In the genomic region with DNA sequence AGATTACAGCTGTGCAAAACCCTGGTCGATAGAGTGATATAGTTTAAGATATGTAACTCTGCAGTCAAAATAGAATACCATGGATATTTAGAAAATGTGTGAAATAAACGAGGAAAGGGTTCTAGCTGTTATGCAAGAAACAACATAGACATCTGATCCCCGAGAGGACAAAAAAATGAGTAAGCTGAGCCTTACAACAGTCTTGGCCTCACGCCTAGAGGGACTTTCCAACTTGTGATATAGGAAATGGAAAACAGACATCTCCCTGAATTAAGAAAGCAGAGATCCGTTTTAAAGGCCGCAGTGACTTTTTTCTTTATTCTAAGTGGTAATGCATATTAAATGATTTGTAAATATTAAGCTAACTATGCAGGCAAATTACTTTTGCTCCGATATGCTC, we compare ENCODE assay signal across 19 mouse cellular contexts. TPM values are rescaled to one million over a fixed set of nuclear protein-coding genes. Genes with fewer than 3 reads are reported as not detected.
DNase-seq lines count a peak whose midpoint lies in the region; ATAC-seq and TF ChIP-seq lines count a peak whose summit lies in the region.
"Had no signal": no experiment of that assay in that cellular context is flagged by ENCODE, and none has a peak within 500 bp of the region (broad histone marks: within the 10 kb centered on the region; RNA-seq: fewer than 3 reads in every experiment).

No protein-coding gene starts in this region.

- H3K27ac ChIP-seq in heart, embryonic 12.5 days (ENCODE audit: poor library complexity, severe bottlenecking) = no peak overlapping the region
- H3K27ac ChIP-seq in hindbrain, postnatal 0 days = no peak overlapping the region
- H3K27ac ChIP-seq: embryonic facial prominence, embryonic 15.5 days; heart, adult 2 months; hindbrain, embryonic 15.5 days; left cerebral cortex, adult 2 months; neural tube, embryonic 15.5 days had no signal

- peak; percentile 46 for DNase-seq in heart, adult 8-10 months (ENCODE audit: low spot score)
- DNase-seq in 3T3-L1 (ENCODE audit: low read depth, low spot score) (peak; percentile 97), NIH3T3 (ENCODE audit: low read depth) (peak; percentile 98)
- DNase-seq in gastrocnemius, postnatal 14 days = peak; percentile 33
- no peak for DNase-seq in layer of hippocampus, postnatal 10 days (ENCODE audit: low spot score in 2 of 2)
- DNase-seq in hindbrain, postnatal 0 days (ENCODE audit: low spot score) = no peak
- DNase-seq: cerebellum, postnatal 14 days; right cerebral cortex, adult 18-20 months had no signal

- no peak for TF ChIP-seq CTCF in hindbrain, postnatal 0 days (IDR thresholded peaks at IDR 0.05; ENCODE audit: low read depth)

- 61% methylated on average over 7 of the region's 7 CpGs for WGBS in heart, embryonic 12.5 days
- 84% methylated on average over 7 of the region's 7 CpGs for WGBS in hindbrain, postnatal 0 days

- H3K4me3 ChIP-seq in heart, embryonic 12.5 days = no peak overlapping the region
- H3K4me3 ChIP-seq in hindbrain, postnatal 0 days (ENCODE audit: low read length) = no peak overlapping the region
- H3K4me3 ChIP-seq: embryonic facial prominence, embryonic 15.5 days; heart, adult 2 months; hindbrain, embryonic 15.5 days; left cerebral cortex, adult 2 months; megakaryocyte, embryonic 14.5 days; neural tube, embryonic 15.5 days had no signal

- H3K36me3 ChIP-seq in heart, embryonic 12.5 days = no peaks in the 10 kb centered on the region
- no peaks in the 10 kb centered on the region for H3K36me3 ChIP-seq in hindbrain, postnatal 0 days (ENCODE audit: insufficient read depth, low read length)
- H3K36me3 ChIP-seq: embryonic facial prominence, embryonic 15.5 days; hindbrain, embryonic 15.5 days; neural tube, embryonic 15.5 days had no signal

- ATAC-seq in heart, embryonic 12.5 days (ENCODE audit: insufficient number of reproducible peaks, low FRiP score) = no peak
- no peak for ATAC-seq in hindbrain, postnatal 0 days
- ATAC-seq: forebrain, embryonic 16.5 days had no signal

- no peak overlapping the region for H3K9ac ChIP-seq in heart, embryonic 12.5 days
- H3K9ac ChIP-seq in hindbrain, postnatal 0 days (replicated peaks; ENCODE audit: low read length) = no peak overlapping the region
- H3K9ac ChIP-seq: embryonic facial prominence, embryonic 15.5 days; hindbrain, embryonic 15.5 days; neural tube, embryonic 15.5 days had no signal

- no peaks in the 10 kb centered on the region for H3K27me3 ChIP-seq in heart, embryonic 12.5 days (replicated peaks)
- no peaks in the 10 kb centered on the region for H3K27me3 ChIP-seq in hindbrain, postnatal 0 days (ENCODE audit: insufficient read depth, low read length)
- H3K27me3 ChIP-seq: CH12.LX; embryonic facial prominence, embryonic 15.5 days; hindbrain, embryonic 15.5 days; neural tube, embryonic 15.5 days had no signal

- H3K4me2 ChIP-seq in heart, embryonic 12.5 days = no peak overlapping the region
- no peak overlapping the region for H3K4me2 ChIP-seq in hindbrain, postnatal 0 days (ENCODE audit: low read depth, low read length)
- H3K4me2 ChIP-seq: embryonic facial prominence, embryonic 15.5 days; hindbrain, embryonic 15.5 days; liver, embryonic 11.5 days; neural tube, embryonic 15.5 days had no signal

- H3K4me1 ChIP-seq in heart, embryonic 12.5 days (replicated peaks) = 0 out of 2 replicates have a peak, but pooled peaks cover 3% of the 10 kb centered on the region
- H3K4me1 ChIP-seq in hindbrain, postnatal 0 days (ENCODE audit: insufficient read depth, low read length) = no peaks in the 10 kb centered on the region
- H3K4me1 ChIP-seq: embryonic facial prominence, embryonic 15.5 days; hindbrain, embryonic 15.5 days; megakaryocyte, embryonic 14.5 days; neural tube, embryonic 15.5 days had no signal

- no peaks in the 10 kb centered on the region for H3K9me3 ChIP-seq in heart, embryonic 12.5 days (replicated peaks)
- H3K9me3 ChIP-seq in hindbrain, postnatal 0 days (ENCODE audit: low read length) = no peaks in the 10 kb centered on the region
- H3K9me3 ChIP-seq: embryonic facial prominence, embryonic 15.5 days; hindbrain, embryonic 15.5 days; megakaryocyte, embryonic 14.5 days had no signal

- intact Hi-C loops in gastrocnemius, postnatal 14 days (cut with DNase I; ENCODE audit: low total_unique reads) = loop anchor here (10.0 kb wide), 1 partner anchor 95 kb away; no protein-coding TSS in a partner anchor

RNA-seq across cellular contexts. Expression of gene Nsun7, which starts 9.9 kb away (rescaled TPM):
- under 1 TPM in 3 of 4 experiments, not detected in 1; 0.11 to 0.19 (median 0.12) TPM for total RNA-seq in heart, adult 8-10 months (2022)
- polyA plus RNA-seq in heart, embryonic 12.5 days (2016; fragmentation: Nextera tagmentation; extraction: Ambion mirVana) = 0.05 and 0.17 TPM in 2 replicates
- not detected for total RNA-seq in gastrocnemius, postnatal 14 days (2021)
- total RNA-seq in layer of hippocampus, postnatal 10 days (2021) = 1 to 10 TPM; 6.0 to 7.9 TPM
- 2.3 and 3.7 TPM in 2 replicates for total RNA-seq in hindbrain, postnatal 0 days (2014; rRNA removed)
- polyA plus RNA-seq in hindbrain, postnatal 0 days (2015; fragmentation: Nextera tagmentation; extraction: Ambion mirVana) = 3.0 and 3.5 TPM in 2 replicates
- total RNA-seq: heart, adult 2 months; monocyte, adult 5-6 weeks had no signal
- polyA plus RNA-seq: liver, embryonic 11.5 days had no signal

Comparison
In these comparisons a context has a peak if more than half of its experiments do, and no peak if none do; other contexts are left out.
1. DNase-seq: peak in heart, adult 8-10 months (single experiment), 3T3-L1 (single experiment), NIH3T3 (single experiment) and gastrocnemius, postnatal 14 days (single experiment); none in layer of hippocampus, postnatal 10 days (0 of 2) and hindbrain, postnatal 0 days (single experiment).